Mouse (Mus musculus) CH12.LX (cell line): ENCODE measurements around the gene Plekhb2.
A peak's percentile ranks its signal among the peaks of the same experiment; 100 is the strongest.

ENCODE experiments used
- CTCF ChIP-seq, 2 experiments: IDR thresholded peaks in 1 of 2; conservative IDR thresholded peaks in 1 of 2; 2 replicates each; pipeline ENCODE4 v1.5.1; 2011 to 2012; ENCODE audit warnings: low read depth in 2 of 2, low read length in 2 of 2, improper control_type of control experiment in 1 of 2, inconsistent platforms in 1 of 2, mild to moderate bottlenecking in 1 of 2, moderate library complexity in 1 of 2
- KAT2A ChIP-seq: IDR thresholded peaks from 2 replicates; pipeline ENCODE4 v1.6.1; 2012; ENCODE audit warnings: low read length, improper control_type of control experiment, inconsistent platforms; ENCODE audit not compliant: insufficient replicate concordance
- POLR2A ChIP-seq: IDR thresholded peaks from 2 replicates; pipeline ENCODE4 v1.6.1; 2011; ENCODE audit warnings: low read depth, mild to moderate bottlenecking, improper control_type of control experiment, low read length

DNA sequence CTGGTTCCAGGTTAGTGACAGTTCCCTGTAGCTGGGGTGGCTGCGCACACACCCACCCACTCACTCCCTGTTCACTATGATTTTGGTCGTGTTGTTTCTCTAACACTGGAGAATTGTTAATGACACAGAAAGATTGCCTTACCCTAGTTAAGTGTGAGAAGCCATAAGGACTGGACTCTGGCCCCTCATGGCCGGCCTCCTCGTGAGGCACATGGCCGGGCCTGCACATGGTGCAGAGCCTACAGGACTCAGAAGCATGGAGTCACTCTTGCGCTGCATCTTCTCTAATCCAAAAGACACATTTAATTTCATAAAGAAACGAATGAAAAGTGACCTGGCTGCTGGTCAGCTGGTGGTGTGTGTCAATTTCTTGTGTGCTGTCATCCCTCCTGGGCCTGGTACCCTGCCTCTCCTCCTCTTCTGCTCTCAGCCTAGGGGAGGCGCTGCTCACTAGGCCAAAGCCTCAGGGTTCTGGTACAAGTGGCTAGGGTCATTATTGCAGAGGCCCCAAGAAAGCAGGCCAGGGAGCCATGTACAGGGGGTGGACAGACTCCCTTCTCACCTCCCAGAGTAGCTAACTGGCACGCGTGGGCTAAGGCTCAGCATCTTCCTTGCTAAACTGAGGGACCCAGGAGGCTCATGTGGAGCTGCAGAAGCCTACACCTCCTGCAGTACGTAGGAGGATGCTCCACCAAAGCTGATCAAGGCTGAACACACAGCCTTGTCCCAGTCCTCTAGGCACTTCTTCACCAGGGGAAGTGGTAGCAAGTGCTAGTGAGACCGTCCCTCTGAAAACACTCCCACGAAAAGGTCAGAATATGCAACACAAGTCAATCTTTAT lies 37.1 kb upstream of the Plekhb2 start:
- TF ChIP-seq CTCF (conservative IDR thresholded peaks at IDR 0.05 in 1 of 2, IDR thresholded peaks at IDR 0.05 in 1 of 2; ENCODE audit: low read depth in 2 of 2, low read length in 2 of 2): peak in 1 of 2 experiments; percentile 29; a peak in 2 of 4 replicates
- no peak for TF ChIP-seq KAT2A
- no peak for TF ChIP-seq POLR2A
